Mouse (Mus musculus) macrophage (primary cell): ENCODE measurements around the gene Ano10. TPM values are rescaled to one million over a fixed set of nuclear protein-coding genes. Genes with fewer than 3 reads are reported as not detected.
"Not testable (repeated sequence)": the region's sequence is repeated elsewhere in the genome, so short reads cannot be mapped to it uniquely, and the experiment has no call there.

Source experiments
- H3K27ac ChIP-seq: fragments of 350-480 bp; formaldehyde crosslinking; 2 replicates; pipeline ENCODE4 v1.9.0; 2021
- H3K36me3 ChIP-seq: fragments of 350-480 bp; formaldehyde crosslinking; 2 replicates; pipeline ENCODE4 v1.9.0; 2021; ENCODE audit errors: inconsistent target
- H3K4me3 ChIP-seq: fragments of 350-480 bp; formaldehyde crosslinking; 2 replicates; pipeline ENCODE4 v1.9.0; 2021; ENCODE audit errors: inconsistent target
- H3K79me2 ChIP-seq: fragments of 350-480 bp; formaldehyde crosslinking; 2 replicates; pipeline ENCODE4 v1.9.0; 2021; ENCODE audit errors: inconsistent target
- WGBS: methylation state at CpG from one replicate; pipeline ENCODE4 v1.1.7; 2026; ENCODE audit warnings: inconsistent platforms; ENCODE audit not compliant: missing documents; 5-methylcytosine and 5-hydroxymethylcytosine counted together
- polyA plus RNA-seq: library from polyadenylated mRNA; stranded (reverse); fragments of 250-400 nt; gene quantifications from 3 replicates; pipeline ENCODE4 v1.2.4, GENCODE M21; 2018; ENCODE audit warnings: inconsistent platforms

Ano10 gene
- polyA plus RNA-seq, 1 experiment from 2014 or later, result 21.6 TPM

GRCm38 (mm10) chr9:122185953-122186352, 108.3 kb downstream of the Ano10 start:
- H3K27ac ChIP-seq, result no peak overlapping the region
- 95% methylated on average over 6 of the region's 6 CpGs for whole genome bisulfite sequencing
- H3K79me2 ChIP-seq, result no peaks in the 10 kb centered on the region
- H3K4me3 ChIP-seq, result no peak overlapping the region
- no peaks in the 10 kb centered on the region for H3K36me3 ChIP-seq

DNA sequence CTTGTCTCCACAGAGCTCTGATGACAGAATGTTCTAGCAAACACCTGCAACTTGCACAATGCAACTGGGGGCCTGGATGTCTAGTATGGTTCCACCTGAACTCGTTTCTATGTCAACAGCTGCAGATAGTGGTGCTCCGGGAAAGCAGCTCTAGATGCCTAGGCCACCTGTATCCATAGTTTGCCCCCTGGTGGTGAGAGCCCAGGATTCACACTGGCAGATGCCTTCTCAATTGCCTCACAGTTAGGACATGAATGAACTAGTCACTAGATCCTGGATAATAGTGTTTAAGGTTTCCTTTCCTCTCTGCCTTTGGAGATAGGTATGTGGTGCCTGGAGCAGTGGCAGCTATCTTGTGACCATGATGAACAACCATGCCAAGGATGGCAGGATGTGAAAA, 109.2 kb downstream of the Ano10 start:
- Histone ChIP-seq H3K27ac (no peak overlapping the region), H3K4me3 (no peak overlapping the region), H3K79me2 (no peaks in the 10 kb centered on the region), H3K36me3 (no peaks in the 10 kb centered on the region)
- WGBS, result 19% methylated on average over 2 of the region's 2 CpGs

- H3K36me3 ChIP-seq, result no peaks in the 10 kb centered on the region
- no peak overlapping the region for H3K4me3 ChIP-seq
- H3K79me2 ChIP-seq, result no peaks in the 10 kb centered on the region
- 95% methylated on average over 3 of the region's 3 CpGs for WGBS
- H3K27ac ChIP-seq, result no peak overlapping the region
Observed at GRCm38 (mm10) chr9:122184329-122184728, 109.9 kb downstream of the Ano10 start.

GRCm38 (mm10) chr9:122183074-122183473, 111.1 kb downstream of the Ano10 start:
- H3K4me3 ChIP-seq, result no peak overlapping the region

DNA sequence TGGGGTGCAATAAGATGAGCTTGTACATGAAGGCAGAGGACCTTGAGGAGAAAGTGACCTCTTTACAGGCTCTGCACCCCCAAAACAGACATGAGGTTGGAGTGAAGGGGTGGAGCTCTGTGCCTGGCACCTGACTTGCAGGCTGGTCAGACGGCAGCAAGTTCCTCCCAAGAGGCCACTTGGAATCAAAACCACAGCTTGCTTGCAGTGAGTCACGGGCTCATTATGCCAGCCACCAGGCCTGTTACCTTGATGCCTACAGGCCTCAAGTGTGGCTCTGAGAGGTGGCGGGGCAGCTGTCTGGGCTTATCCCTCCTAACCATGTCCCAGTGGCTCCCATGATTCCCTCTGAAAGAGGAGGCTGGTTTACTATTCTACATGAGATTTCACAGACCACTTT, 114.1 kb downstream of the Ano10 start:
- H3K4me3 ChIP-seq, result no peak overlapping the region
- H3K36me3 ChIP-seq, result no peaks in the 10 kb centered on the region
- WGBS, result 64% methylated on average over 3 of the region's 3 CpGs
- no peak overlapping the region for H3K27ac ChIP-seq
- H3K79me2 ChIP-seq, result no peaks in the 10 kb centered on the region

More at GRCm38 (mm10) chr9:122183074-122183473, 111.1 kb downstream of the Ano10 start:
- no peaks in the 10 kb centered on the region for H3K36me3 ChIP-seq
- H3K79me2 ChIP-seq, result no peaks in the 10 kb centered on the region
- 97% methylated on average over 4 of the region's 4 CpGs for WGBS
- H3K27ac ChIP-seq, result no peak overlapping the region

- no peaks in the 10 kb centered on the region for H3K36me3 ChIP-seq
- H3K27ac ChIP-seq, result no peak overlapping the region
- H3K79me2 ChIP-seq, result no peaks in the 10 kb centered on the region
- no peak overlapping the region for H3K4me3 ChIP-seq
- 97% methylated on average over 4 of the region's 4 CpGs for WGBS
Observed at GRCm38 (mm10) chr9:122178427-122178826, 115.8 kb downstream of the Ano10 start.

- Histone ChIP-seq H3K36me3 (no peaks in the 10 kb centered on the region), H3K79me2 (no peaks in the 10 kb centered on the region), H3K27ac (no peak overlapping the region), H3K4me3 (no peak overlapping the region)
- WGBS, result 85% methylated on average over 7 of the region's 7 CpGs
Observed at GRCm38 (mm10) chr9:122177256-122178220, 116.7 kb downstream of the Ano10 start.

DNA sequence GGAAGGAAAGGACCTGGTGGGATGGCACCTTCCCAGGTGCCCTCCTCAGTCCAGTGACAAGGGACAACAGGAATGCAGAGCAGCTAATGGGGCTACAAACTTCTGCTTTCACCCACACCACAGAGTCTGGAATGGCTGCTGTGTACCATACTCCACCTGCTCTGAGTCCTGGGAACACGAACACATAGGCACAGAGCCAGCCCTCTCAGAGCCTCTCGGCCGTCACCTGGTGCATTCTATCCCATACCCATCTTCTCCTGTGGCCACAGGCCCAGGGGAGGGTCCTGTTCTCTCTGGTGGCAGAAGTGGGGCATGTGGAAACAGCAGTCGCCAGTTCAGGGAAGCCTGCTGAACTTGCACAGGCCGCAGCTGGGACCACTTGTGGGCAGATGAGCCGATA, 119.5 kb downstream of the Ano10 start:
- no peaks in the 10 kb centered on the region for H3K79me2 ChIP-seq
- H3K36me3 ChIP-seq, result no peaks in the 10 kb centered on the region
- no peak overlapping the region for H3K4me3 ChIP-seq
- no peak overlapping the region for H3K27ac ChIP-seq
- WGBS, result 89% methylated on average over 6 of the region's 6 CpGs

- Histone ChIP-seq H3K36me3 (no peaks in the 10 kb centered on the region), H3K4me3 (no peak overlapping the region), H3K27ac (no peak overlapping the region), H3K79me2 (no peaks in the 10 kb centered on the region)
- WGBS, result 90% methylated on average over 7 of the region's 9 CpGs
Observed at GRCm38 (mm10) chr9:122173405-122174233, 120.6 kb downstream of the Ano10 start.

DNA sequence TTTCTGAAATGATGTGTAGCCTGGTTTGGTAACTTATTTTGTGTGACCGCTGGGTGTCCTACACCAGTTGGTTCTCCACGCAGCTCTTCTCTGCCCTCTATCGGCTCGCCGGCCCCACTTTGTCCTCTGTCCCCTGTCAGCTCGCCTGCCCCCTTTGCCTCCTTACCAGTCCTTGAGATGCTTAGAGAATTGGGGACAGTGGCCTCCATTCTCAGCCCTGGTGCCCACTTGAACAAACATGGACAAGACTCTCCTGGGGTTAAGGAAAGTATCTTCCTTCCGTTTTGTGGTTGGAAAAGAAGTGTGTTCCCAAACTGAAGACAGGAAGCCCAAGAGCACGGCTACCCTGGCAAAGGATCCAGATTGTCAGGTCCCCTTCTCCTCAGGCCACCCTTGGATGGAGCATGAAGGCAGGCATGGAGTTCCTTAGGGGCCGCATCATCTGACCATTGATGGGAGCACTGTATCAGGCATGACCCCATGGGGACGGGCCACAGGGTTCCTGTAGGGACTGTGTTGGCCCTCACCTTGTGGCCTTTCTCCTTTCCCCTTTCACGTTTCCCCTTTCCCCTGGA, 121.5 kb downstream of the Ano10 start:
- Histone ChIP-seq H3K4me3 (no peak overlapping the region), H3K79me2 (no peaks in the 10 kb centered on the region)
- WGBS, result 96% methylated on average over 10 of the region's 11 CpGs

GRCm38 (mm10) chr9:122169901-122170300, 124.3 kb downstream of the Ano10 start:
- peaks cover 17% of the 10 kb centered on the region; the same call in 1 of the 2 replicates for H3K36me3 ChIP-seq
- 85% methylated on average over 6 of the region's 6 CpGs for WGBS
- H3K27ac ChIP-seq, result no peak overlapping the region
- no peaks in the 10 kb centered on the region for H3K79me2 ChIP-seq
- no peak overlapping the region for H3K4me3 ChIP-seq

More for the DNA sequence above, 121.5 kb downstream of the Ano10 start:
- no peak overlapping the region for H3K27ac ChIP-seq
- no peaks in the 10 kb centered on the region for H3K36me3 ChIP-seq

DNA sequence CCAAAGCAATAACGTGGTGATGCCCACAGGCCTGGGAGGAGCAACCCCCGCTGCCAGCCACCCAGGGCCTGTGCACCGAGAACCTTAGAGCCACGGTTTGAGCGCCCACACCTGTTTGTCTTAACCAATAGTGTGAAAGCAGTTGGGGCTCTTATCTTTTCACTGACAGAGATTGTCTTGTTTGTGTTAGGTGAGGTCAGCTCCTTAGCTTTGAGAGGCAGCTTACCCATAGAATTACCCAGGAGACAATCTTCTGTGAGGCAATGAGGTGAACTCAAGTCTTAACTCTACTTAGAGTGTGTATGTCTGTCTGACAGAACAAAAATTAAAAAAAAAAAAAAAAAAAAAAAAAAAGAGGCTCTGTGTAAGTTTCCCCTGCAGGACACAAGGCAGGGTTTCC, 126.5 kb downstream of the Ano10 start:
- H3K79me2 ChIP-seq, H3K27ac ChIP-seq, H3K4me3 ChIP-seq: not testable (repeated sequence)
- peaks cover 27% of the 10 kb centered on the region; the same call in 1 of the 2 replicates for H3K36me3 ChIP-seq
- 90% methylated on average over 4 of the region's 5 CpGs for WGBS

GRCm38 (mm10) chr9:122164535-122164934, 129.7 kb downstream of the Ano10 start:
- Histone ChIP-seq H3K27ac (no peak overlapping the region), H3K4me3 (no peak overlapping the region), H3K36me3 (peaks cover 43% of the 10 kb centered on the region; the same call in 1 of the 2 replicates), H3K79me2 (no peaks in the 10 kb centered on the region)
- 93% methylated on average over 4 of the region's 4 CpGs for WGBS

DNA sequence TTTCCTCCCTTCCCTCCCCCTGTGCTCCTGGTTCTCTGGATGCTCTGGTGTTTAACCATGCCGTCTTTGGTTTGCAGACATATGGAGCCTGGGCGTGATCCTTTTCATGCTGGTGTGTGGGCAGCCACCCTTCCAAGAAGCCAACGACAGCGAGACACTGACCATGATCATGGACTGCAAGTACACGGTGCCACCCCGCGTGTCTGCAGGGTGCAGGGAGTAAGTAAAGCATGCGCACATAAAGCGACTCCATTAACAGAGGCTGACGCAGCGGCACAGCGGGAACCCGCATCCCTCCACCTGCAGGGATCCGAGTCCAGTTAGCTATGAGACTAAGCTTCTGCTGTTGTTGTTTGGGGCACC, 137.2 kb downstream of the Ano10 start:
- H3K27ac ChIP-seq, result no peak overlapping the region
- 95% methylated on average over 14 of the region's 14 CpGs for WGBS
- H3K79me2 ChIP-seq, result peaks cover 6% of the 10 kb centered on the region; the same call in 1 of the 2 replicates
- H3K36me3 ChIP-seq, result peaks cover 44% of the 10 kb centered on the region
- no peak overlapping the region for H3K4me3 ChIP-seq
